Mouse (Mus musculus) midbrain, embryonic 15.5 days (tissue): ENCODE data around the gene Tuba8. TPM values are rescaled to one million over a fixed set of nuclear protein-coding genes. Genes with fewer than 3 reads are reported as not detected.

Experiments
- polyA plus RNA-seq: library from polyadenylated mRNA; unstranded; fragments of >200 nt; fragmentation: Nextera tagmentation; extraction: Ambion mirVana; gene quantifications from 2 replicates; pipeline ENCODE4 v1.2.1, GENCODE M21; 2015

The Tuba8 gene
- polyA plus RNA-seq, 1 experiment from 2014 or later = 1.1 TPM

Other genes starting within 250 kb of the Tuba8 start
- gene Mical3, start 79.7 kb upstream of the Tuba8 start, polyA plus RNA-seq = 43.1 and 50.0 TPM in 2 replicates
- 19.9 and 20.4 TPM in 2 replicates for gene Pex26, start 27.0 kb upstream of the Tuba8 start, polyA plus RNA-seq
- 2.1 and 3.4 TPM in 2 replicates for gene Usp18, start 35.2 kb downstream of the Tuba8 start, polyA plus RNA-seq
- gene Slc6a13, start 89.5 kb downstream of the Tuba8 start, polyA plus RNA-seq = 50.2 and 63.7 TPM in 2 replicates
- 2.5 and 3.3 TPM in 2 replicates for gene Slc6a12, start 132.4 kb downstream of the Tuba8 start, polyA plus RNA-seq